Mouse (Mus musculus) lung, postnatal 36 days (tissue): ENCODE measurements around the gene Ddx11.
"Not testable (repeated sequence)": the region's sequence is repeated elsewhere in the genome, so short reads cannot be mapped to it uniquely, and the experiment has no call there.

Experiments used
- DNase-seq: peaks from one replicate; pipeline ENCODE4 v3.0.0; 2022; ENCODE audit warnings: mixed read lengths

The Ddx11 gene

DNA sequence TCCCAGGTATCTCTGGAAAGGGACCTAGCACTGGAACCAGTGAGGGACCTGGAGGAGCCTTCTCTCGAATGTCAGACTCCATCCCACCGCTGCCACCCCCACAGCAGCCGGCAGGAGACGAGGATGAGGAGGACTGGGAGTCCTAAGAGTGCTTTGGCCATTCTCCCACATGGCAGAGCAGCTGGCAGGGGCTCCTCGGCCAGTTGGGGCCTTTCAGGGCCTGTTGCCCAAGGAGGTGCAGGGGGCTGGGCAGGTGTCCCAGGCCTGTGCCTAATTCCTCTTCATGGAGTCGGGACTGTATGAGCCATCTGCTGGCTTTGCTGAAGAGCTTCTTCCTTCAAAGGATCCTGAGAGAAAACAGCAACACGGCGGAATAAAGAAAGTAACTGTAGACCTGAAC, 4.3 kb upstream of the Ddx11 start:
- DNase-seq = no peak

DNA sequence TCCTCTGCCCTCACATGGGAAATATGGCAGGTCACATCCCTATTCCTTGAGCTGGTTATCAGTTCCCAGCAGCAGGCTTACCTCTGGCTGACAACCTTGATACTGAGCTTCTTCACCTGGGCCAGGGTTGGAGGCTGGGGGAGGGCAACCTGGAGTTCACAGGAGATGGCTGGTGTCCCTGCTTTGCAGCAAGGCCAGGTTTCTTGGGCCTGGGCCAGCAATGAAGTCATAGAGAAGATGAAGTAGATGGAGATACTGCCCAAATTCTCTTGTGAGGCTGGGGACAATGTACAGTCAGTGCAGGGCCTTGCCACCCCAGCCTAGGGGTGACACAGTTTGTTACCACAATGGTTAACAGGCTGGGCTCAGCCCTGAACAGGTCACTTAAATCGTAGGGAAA, 2.6 kb upstream of the Ddx11 start:
- DNase-seq = no peak

DNA sequence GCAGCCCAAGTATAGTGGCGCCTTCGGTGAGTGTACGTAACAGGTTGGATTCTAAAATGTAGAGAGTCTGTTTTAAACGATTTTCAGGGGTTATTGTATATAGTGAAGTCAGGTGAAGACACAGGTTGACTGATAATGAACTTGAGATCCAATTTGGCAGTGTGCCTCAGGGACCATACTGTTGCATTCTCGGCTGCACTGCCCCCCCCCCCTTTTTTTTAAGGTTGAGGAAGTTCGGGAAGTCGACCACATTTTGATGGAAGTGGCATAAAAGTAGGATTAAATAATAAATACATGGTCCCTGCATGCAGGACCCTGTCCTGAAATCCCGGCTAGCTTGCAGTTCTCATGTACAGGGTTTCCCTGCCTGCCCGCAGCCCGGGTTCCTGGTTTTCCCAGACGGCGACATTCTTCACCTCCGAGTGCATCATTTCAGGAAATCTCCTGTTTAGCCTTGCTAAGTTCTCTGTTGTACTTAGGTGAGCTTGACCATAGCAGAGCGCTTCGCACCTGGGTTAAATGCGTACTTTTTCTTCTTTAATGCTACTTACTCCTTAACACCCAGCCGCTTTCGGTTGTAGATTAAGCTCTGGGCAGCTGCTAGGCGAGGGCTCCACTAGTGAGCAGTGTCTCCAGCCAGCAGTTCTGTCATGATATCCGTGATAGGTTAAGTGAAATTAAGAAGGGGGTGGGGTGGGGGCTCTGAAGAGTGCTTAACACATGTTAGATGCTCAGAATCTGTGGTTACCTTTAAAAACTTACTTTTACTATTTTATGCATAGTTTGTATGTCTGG, 693 bp downstream of the Ddx11 start:
- DNase-seq = no peak

DNA sequence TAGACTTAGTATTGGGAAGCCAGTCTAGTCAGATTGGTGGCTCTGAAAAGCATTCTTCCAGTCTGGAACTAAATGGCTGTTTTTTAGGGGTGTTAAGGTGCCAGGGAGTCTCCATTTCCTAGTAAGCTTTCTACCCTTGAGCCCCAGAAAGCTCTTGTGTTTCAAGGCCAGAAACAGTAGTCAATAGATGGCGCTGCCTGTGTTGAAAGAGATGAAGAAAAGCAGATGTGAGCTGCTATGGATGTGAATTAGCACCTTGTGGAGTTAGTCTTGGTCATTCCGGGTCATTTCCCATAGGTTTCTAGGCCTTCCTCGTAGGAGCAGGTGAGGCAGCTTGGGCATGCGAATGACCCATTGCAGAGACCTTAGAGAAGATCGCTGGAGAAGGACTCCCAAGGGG, 1.9 kb downstream of the Ddx11 start:
- DNase-seq = no peak

DNA sequence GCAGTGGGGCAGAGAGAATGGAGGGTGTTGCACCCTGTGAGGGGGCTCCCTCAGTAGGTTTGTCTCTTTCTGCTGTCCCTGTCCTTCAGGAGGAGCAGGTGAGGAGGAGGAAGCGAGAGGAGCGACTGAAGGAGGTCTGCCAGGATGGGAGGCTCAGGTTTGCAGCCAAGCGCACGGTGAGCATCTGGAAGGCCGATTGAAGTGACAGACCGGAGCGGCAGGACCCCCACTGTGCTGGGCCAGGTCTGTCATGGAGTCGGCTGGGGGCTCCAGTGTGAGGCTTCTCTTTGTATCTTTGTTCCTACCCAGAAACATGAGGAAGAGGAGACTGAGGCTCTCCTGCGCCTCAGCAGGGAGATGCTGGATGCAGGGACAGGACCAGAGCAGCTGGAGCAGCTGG, 7.1 kb downstream of the Ddx11 start:
- DNase-seq = no peak

DNA sequence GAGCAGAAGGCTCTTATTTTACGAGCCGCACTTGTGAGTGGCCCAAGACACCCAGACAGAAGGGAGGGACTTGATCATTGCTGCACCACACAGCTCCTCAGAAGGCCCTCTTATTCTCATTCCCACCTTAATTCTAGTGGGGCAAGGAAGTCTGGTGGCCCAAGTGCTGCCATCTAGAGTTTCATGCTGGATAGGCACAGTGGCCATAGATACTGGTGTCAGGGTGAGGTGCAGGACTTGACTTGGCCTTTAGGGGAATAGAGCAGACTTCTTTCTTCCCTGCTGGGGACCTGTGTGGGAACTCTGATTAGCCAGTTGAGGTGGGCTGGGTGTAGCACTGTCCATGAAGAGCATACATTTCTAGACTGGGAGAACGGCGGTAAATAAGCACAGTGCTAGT, 7.9 kb downstream of the Ddx11 start:
- no peak for DNase-seq

DNA sequence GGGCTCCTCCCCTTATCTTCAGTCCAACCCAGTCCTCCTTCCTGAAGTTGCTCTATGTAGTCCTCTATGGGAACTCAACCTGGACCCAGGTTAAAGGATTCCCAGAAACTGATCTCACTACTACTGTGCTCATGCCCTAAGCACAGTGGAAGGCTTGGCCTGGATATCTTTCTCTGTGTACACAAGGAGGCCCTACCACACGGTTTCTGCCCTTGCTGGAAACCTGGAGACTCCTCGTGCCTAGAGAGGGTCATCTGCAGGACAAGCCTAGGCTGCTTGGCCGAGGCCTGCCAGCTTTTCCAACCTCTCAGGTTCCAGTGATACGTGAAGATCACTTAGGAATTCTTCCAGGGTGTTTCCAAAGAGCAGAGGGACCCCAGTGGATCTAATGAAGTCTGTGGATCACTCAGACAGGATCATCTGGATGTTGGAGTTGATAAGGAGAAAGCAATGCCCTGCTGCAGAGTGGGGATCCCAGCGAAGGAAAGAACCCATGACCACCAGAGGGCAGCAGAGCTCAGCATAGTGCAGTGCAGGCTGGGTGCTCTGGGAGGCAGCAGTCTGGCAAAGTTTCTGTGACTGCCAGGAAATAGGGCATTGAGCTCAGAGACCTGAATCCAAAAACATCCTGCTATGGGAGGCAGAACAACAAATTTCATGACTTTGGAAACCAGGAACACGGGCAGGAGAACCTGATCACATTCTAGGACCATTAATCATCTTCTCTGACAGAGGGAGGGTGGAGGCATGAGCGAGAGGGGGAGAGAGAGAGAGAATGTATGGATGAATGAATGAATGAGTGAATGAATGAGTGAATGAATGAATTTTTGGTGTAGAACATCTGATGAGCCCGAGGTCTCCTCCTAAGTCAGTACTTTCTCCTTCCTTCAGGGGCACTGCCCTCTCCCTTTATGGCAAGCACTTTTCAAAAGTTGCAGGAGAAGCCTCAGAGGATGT, 29.7 kb downstream of the Ddx11 start:
- DNase-seq = not testable (repeated sequence)

DNA sequence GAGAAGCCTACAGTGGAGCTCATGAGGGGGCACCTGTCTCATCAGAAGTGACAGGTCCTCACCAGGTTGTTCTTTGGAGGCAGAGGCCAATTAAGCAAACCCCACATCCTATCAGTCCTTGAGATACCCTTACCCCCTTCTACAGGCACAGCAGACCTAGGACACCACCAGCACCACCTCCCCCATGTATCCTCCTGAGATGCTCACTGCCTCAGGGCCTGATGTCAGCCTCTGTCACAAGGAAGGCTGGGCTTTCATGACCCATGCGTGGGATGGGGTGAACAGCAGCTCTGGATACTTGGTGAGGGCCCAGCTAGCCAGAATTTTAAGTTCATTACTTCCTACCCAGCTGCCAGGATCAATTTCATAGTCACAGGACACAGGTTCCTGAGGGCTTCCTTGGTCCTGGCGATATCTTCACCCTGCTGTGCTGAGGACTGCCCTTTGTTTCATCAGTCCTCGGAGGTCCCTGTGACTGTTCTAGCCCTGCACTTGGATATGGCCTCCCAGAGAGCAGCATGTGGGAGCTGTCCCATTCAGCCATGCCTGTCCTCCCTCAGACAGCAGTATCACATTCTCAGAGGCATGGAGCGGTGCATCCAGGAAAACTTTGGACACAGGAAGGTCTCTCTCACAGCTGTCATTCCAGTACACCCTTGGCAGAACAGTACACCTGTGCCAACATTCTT, 30.6 kb downstream of the Ddx11 start:
- not testable (repeated sequence) for DNase-seq

DNA sequence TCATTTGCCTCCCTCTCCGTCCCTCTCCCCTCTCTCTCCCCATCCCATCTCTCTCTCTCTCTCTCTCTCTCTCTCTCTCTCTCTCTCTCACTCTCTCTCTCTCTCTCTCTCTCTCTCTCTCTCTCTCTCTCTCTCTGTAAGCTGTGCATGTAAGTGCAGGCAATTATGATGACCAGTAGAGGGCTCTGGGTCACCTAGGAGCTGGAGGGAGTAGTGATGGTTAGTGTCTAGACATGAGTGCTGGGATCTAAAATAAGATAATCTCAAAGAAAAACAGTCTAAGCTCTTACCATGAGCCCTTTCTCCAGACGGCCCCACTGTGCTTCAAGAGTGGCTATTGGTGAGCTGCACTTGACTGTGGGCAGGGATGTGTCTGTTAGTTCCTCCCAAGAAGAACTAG, 31.6 kb downstream of the Ddx11 start:
- no peak for DNase-seq

DNA sequence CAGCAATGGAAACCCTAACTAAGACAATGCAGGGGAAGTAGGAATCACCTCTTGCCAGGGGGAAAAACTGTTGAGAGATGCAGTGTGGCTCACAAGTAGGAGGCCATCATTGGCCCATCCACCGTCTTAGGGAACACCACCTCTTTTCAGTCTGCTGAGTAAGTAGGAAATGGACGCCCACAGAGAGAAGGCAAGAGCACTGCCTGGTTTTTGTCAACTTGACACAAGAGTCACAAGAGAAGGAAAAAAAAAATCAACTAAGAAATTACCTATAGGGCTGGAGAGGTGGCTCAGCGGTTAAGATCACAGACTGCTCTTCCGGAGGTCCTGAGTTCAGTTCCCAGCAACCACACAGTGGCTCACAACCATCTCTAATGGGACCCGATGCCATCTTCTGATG, 35.0 kb downstream of the Ddx11 start:
- DNase-seq = no peak

DNA sequence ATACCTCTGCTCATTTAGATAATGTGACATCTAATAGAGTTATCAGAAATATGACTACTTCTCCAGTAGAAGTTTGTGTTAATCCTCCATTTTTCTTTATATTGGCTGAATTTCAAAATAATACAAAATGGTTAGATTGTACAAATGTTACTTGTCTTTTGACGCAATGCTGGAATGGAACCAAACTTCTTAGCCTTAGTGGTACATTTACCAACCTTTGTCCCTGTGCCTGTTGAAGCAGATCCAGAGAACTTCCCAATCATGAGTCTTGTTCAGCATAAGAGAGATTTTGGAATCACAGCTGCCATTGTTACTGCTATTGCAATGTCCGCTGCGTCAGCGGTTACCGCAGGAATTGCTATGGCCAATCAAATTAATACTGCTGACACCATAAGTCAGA, 43.8 kb downstream of the Ddx11 start:
- DNase-seq = not testable (repeated sequence)

DNA sequence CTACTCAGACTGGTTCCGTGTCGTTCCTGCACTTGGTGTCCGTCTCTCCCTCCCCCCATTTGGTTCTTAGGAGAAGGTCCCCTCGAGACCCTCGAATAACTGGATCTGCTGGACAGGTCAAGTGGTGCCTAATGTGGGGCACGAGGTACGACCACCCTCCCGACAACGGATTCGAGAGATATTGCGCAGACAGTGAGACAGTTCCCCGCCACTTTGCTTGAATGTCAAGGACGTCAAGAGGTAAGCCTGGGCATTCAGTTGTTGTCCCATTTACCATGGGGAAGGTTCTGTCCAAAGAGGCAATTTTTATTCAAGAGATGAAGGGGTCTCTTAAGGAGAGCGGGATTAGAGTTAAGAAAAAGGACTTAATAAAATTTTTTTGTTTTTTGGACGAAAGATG, 47.7 kb downstream of the Ddx11 start:
- not testable (repeated sequence) for DNase-seq

DNA sequence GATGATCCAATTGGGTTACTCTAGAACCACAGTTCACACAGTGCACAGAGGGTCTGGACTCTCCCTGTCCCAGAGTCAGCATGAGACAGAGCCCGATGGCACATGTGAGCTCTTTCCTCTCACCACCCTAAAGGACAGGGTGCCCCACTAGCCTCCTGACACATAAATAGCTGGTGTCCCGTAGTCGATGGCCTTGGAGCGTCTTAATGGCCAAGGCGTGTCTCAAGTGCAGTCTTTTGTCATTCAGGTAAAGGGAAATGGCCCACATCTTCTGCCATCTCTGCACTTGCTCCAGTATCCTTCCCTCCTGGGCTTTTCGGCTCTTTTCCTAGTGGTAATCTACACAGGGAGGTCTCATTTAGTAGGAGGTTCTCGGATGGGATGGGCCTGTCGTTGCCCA, 67.3 kb downstream of the Ddx11 start:
- no peak for DNase-seq

DNA sequence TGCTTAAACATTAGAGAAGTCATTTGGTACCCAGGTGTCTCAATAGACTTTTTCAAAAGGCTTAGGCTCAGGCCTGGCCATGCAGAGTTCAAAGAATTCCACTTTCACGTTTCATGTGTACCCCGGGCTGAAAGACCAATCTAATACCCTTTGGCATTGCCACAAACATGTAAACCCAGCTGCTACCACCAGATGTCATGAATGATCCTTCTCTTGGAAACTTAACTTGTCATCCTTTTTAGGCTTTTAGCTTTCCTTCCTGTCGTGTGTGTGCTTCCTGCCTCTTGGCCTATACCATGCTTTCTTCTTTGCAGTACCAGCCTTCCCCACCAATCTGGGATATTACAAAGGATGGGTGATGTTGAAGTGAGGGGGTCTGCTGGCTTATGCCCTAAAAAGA, 73.7 kb downstream of the Ddx11 start:
- peak; percentile 19 for DNase-seq
